Mouse (Mus musculus): ENCODE measurements around the gene Timeless. TPM values are rescaled to one million over a fixed set of nuclear protein-coding genes. Genes with fewer than 3 reads are reported as not detected.

Gene Timeless
- total RNA-seq, 1 experiment = 69.7 TPM

- no peak for TF ChIP-seq MAFK (IDR thresholded peaks at IDR 0.05; ENCODE audit: insufficient read depth, low read depth, low read length)
- no peak for TF ChIP-seq ZNF384 (IDR thresholded peaks at IDR 0.05; ENCODE audit: low read depth, low read length)
- TF ChIP-seq ZC3H11A (IDR thresholded peaks at IDR 0.05; ENCODE audit: borderline replicate concordance, low read depth, low read length) = no peak
- no peak for TF ChIP-seq CHD2 (IDR thresholded peaks at IDR 0.05; ENCODE audit: low read depth, low read length)
- TF ChIP-seq HCFC1 (IDR thresholded peaks at IDR 0.05; ENCODE audit: borderline replicate concordance, insufficient read depth, low read length) = no peak
Observed at GRCm38 (mm10) chr10:128214981-128215380, 16.9 kb upstream of the Timeless start.

GRCm38 (mm10) chr10:128218387-128219117, 13.3 kb upstream of the Timeless start:
- no peak overlapping the region for H3K27ac ChIP-seq (ENCODE audit: insufficient read depth, low read depth, low read length, poor library complexity, severe bottlenecking)
- DNase-seq (ENCODE audit: low read depth, low spot score) = no peak
- no peaks in the 10 kb centered on the region for H3K9me3 ChIP-seq (ENCODE audit: control insufficient read depth, insufficient read depth, low read depth, low read length)
- no peak overlapping the region for H3K4me3 ChIP-seq (ENCODE audit: insufficient read depth in 1 of 2, low read depth in 1 of 2, low read length in 2 of 2, poor library complexity in 1 of 2, severe bottlenecking in 1 of 2)
- no peaks in the 10 kb centered on the region for H3K36me3 ChIP-seq (ENCODE audit: control insufficient read depth, insufficient read depth, low read length, poor library complexity, severe bottlenecking)
- peaks cover 0 to 4% of the 10 kb centered on the region in 2 experiments; a peak in 2 of 4 replicates for H3K4me1 ChIP-seq (ENCODE audit: control insufficient read depth in 2 of 2, insufficient read depth in 2 of 2, low read length in 2 of 2, poor library complexity in 1 of 2)
- in situ Hi-C loops (cut with MboI; ENCODE audit: low sequenced_read_pairs in 2 of 2, unreplicated experiment in 2 of 2) = no loop called here
- TF ChIP-seq ZC3H11A (IDR thresholded peaks at IDR 0.05; ENCODE audit: borderline replicate concordance, low read depth, low read length) (no peak), HCFC1 (IDR thresholded peaks at IDR 0.05; ENCODE audit: borderline replicate concordance, insufficient read depth, low read length) (no peak), ZNF384 (IDR thresholded peaks at IDR 0.05; ENCODE audit: low read depth, low read length) (no peak), MAFK (IDR thresholded peaks at IDR 0.05; ENCODE audit: insufficient read depth, low read depth, low read length) (no peak), CHD2 (IDR thresholded peaks at IDR 0.05; ENCODE audit: low read depth, low read length) (no peak)
- no peak overlapping the region for H3K9ac ChIP-seq (ENCODE audit: insufficient read depth, low read depth, low read length, poor library complexity, severe bottlenecking)

More at GRCm38 (mm10) chr10:128214981-128215380, 16.9 kb upstream of the Timeless start:
- Histone ChIP-seq H3K9ac (ENCODE audit: insufficient read depth, low read depth, low read length, poor library complexity, severe bottlenecking) (no peak overlapping the region), H3K9me3 (ENCODE audit: control insufficient read depth, insufficient read depth, low read depth, low read length) (no peaks in the 10 kb centered on the region), H3K36me3 (ENCODE audit: control insufficient read depth, insufficient read depth, low read length, poor library complexity, severe bottlenecking) (peaks cover 5% of the 10 kb centered on the region; the same call in 1 of the 2 replicates), H3K27ac (ENCODE audit: insufficient read depth, low read depth, low read length, poor library complexity, severe bottlenecking) (no peak overlapping the region), H3K4me1 (ENCODE audit: control insufficient read depth in 2 of 2, insufficient read depth in 2 of 2, low read length in 2 of 2, poor library complexity in 1 of 2) (peaks cover 2 to 4% of the 10 kb centered on the region in 2 experiments; a peak in 1 of 4 replicates), H3K4me3 (ENCODE audit: insufficient read depth in 1 of 2, low read depth in 1 of 2, low read length in 2 of 2, poor library complexity in 1 of 2, severe bottlenecking in 1 of 2) (no peak overlapping the region)
- in situ Hi-C loops (cut with MboI; ENCODE audit: low sequenced_read_pairs in 2 of 2, unreplicated experiment in 2 of 2) = no loop called here
- DNase-seq (ENCODE audit: low read depth, low spot score) = no peak

DNA sequence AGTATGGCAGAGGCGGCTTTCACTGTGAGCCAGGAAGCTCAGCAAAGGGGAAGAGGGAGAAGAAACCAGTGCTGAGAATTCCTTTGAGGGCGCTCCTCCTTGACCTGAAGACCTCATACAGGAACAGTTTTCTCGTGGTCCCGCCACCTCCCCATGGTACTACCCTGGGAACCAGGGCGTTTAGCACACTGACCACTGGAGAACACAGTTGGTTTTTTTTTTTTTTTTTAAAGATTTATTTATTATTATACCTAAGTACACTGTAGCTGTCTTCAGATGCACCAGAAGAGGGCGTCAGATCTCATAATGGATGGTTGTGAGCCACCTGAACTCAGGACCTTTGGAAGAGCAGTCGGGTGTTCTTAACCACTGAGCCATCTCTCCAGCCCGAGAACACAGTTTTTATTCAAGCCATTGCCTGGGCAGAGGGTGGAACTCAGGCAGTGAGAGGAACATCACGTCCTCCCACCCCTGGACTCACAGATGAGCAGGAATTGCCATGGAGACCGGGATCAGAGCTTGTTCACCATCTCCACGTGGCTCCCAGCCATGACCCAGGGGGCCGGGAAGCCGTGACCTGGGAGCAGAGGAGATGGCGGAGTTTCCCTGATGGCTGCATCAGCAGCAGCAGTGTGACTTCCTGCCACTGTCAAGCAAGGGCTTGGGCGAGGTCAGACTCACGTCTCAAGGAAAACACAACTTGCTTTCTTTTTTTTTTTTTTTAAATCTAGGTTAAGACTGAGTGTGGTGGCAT, 10.2 kb upstream of the Timeless start:
- Histone ChIP-seq H3K36me3 (ENCODE audit: control insufficient read depth, insufficient read depth, low read length, poor library complexity, severe bottlenecking) (no peaks in the 10 kb centered on the region), H3K9me3 (ENCODE audit: control insufficient read depth, insufficient read depth, low read depth, low read length) (no peaks in the 10 kb centered on the region), H3K4me3 (ENCODE audit: insufficient read depth in 1 of 2, low read depth in 1 of 2, low read length in 2 of 2, poor library complexity in 1 of 2, severe bottlenecking in 1 of 2) (no peak overlapping the region), H3K4me1 (ENCODE audit: control insufficient read depth in 2 of 2, insufficient read depth in 2 of 2, low read length in 2 of 2, poor library complexity in 1 of 2) (peaks cover 0 to 18% of the 10 kb centered on the region in 2 experiments; a peak in 2 of 4 replicates), H3K9ac (ENCODE audit: insufficient read depth, low read depth, low read length, poor library complexity, severe bottlenecking) (peak overlapping the region; percentile 22; the same call in 1 of the 2 replicates), H3K27ac (ENCODE audit: insufficient read depth, low read depth, low read length, poor library complexity, severe bottlenecking) (no peak overlapping the region)
- no peak for DNase-seq (ENCODE audit: low read depth, low spot score)
- TF ChIP-seq ZNF384 (IDR thresholded peaks at IDR 0.05; ENCODE audit: low read depth, low read length) (peak; percentile 68; the same call in 1 of the 2 replicates), ZC3H11A (IDR thresholded peaks at IDR 0.05; ENCODE audit: borderline replicate concordance, low read depth, low read length) (no peak)
- in situ Hi-C loops (cut with MboI; ENCODE audit: low sequenced_read_pairs in 2 of 2, unreplicated experiment in 2 of 2) = no loop called here

DNA sequence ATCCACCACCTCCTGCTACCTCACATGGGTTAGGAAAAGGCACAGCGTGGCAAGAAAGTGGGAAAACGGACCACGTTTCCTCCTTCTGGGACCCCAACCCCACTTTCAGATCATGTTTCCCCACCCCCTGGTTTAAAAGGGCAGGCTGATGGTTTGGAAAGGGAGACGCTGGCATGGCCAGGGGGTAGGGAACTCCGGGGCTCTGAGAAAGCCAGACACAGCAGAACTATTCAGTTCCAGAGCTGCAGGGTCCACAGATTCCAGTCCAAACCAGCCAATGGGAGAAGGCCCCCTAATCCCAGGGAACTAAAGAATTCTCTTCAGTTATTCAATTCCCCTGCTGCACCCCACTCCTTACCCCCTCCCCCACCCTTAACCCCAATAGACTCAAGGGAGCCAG, 6.8 kb upstream of the Timeless start:
- in situ Hi-C loops (cut with MboI; ENCODE audit: low sequenced_read_pairs in 2 of 2, unreplicated experiment in 2 of 2) = no loop called here
- TF ChIP-seq ZNF384 (IDR thresholded peaks at IDR 0.05; ENCODE audit: low read depth, low read length) (no peak), CHD2 (IDR thresholded peaks at IDR 0.05; ENCODE audit: low read depth, low read length) (no peak), MAFK (IDR thresholded peaks at IDR 0.05; ENCODE audit: insufficient read depth, low read depth, low read length) (no peak), ZC3H11A (IDR thresholded peaks at IDR 0.05; ENCODE audit: borderline replicate concordance, low read depth, low read length) (no peak), HCFC1 (IDR thresholded peaks at IDR 0.05; ENCODE audit: borderline replicate concordance, insufficient read depth, low read length) (no peak)
- no peaks in the 10 kb centered on the region for H3K9me3 ChIP-seq (ENCODE audit: control insufficient read depth, insufficient read depth, low read depth, low read length)
- no peak overlapping the region for H3K4me3 ChIP-seq (ENCODE audit: insufficient read depth in 1 of 2, low read depth in 1 of 2, low read length in 2 of 2, poor library complexity in 1 of 2, severe bottlenecking in 1 of 2)
- no peak for DNase-seq (ENCODE audit: low read depth, low spot score)
- no peak overlapping the region for H3K27ac ChIP-seq (ENCODE audit: insufficient read depth, low read depth, low read length, poor library complexity, severe bottlenecking)
- no peak overlapping the region for H3K9ac ChIP-seq (ENCODE audit: insufficient read depth, low read depth, low read length, poor library complexity, severe bottlenecking)
- H3K4me1 ChIP-seq (ENCODE audit: control insufficient read depth in 2 of 2, insufficient read depth in 2 of 2, low read length in 2 of 2, poor library complexity in 1 of 2) = peaks cover 0 to 20% of the 10 kb centered on the region in 2 experiments; a peak in 2 of 4 replicates
- H3K36me3 ChIP-seq (ENCODE audit: control insufficient read depth, insufficient read depth, low read length, poor library complexity, severe bottlenecking) = no peaks in the 10 kb centered on the region
